Mouse (Mus musculus) ES-CJ7 (cell line): Measurements from ENCODE around the gene Trhde.

ENCODE experiments used
- DNase-seq: peaks from one replicate; pipeline ENCODE4 v3.0.0; 2011; ENCODE audit warnings: low read depth, low spot score

The Trhde gene

GRCm38 (mm10) chr10:114736377-114736776 lies 65.7 kb downstream of the Trhde start:
- no peak for DNase-seq

GRCm38 (mm10) chr10:114735678-114736077 lies 66.4 kb downstream of the Trhde start:
- no peak for DNase-seq

DNA sequence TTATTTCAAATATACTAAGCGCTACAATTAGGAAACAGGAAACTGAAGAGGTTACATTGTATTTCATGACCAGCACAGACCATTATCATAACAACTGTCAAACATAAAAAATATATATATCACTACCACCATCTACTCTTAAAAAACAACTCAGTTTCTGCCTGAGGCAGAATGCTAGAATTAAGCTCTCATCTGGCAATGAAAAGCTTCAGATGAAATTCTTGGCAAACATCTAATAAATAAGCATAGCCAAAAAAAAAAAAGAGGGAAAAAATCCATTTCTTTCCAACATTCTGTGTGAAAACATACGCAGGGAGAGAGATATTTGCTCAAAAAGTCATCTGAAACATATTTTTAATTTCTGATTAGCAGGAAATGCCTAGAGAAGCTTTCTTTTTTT lies 67.0 kb downstream of the Trhde start:
- DNase-seq, result no peak

DNA sequence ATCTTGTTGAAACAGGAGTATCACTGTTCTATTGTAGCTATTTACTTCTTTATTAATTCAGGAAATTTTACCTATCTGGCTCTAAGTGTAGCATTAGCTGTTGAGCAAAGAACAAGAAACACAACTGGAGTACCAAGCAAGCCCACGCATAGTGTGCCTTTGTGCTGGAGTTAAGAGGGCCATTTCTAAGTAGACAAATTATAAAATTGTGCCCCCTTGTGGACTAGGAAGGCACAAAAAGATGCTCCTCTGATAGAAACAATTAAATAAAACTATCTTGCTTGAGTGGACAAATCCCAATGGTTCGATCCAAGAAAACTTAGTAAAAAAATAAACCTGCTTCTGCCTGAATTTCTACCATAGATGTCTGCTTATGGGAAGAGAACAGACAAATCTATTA lies 76.5 kb downstream of the Trhde start:
- peak; percentile 32 for DNase-seq

- no peak for DNase-seq
Observed at GRCm38 (mm10) chr10:114701791-114702190, 100.3 kb downstream of the Trhde start.

DNA sequence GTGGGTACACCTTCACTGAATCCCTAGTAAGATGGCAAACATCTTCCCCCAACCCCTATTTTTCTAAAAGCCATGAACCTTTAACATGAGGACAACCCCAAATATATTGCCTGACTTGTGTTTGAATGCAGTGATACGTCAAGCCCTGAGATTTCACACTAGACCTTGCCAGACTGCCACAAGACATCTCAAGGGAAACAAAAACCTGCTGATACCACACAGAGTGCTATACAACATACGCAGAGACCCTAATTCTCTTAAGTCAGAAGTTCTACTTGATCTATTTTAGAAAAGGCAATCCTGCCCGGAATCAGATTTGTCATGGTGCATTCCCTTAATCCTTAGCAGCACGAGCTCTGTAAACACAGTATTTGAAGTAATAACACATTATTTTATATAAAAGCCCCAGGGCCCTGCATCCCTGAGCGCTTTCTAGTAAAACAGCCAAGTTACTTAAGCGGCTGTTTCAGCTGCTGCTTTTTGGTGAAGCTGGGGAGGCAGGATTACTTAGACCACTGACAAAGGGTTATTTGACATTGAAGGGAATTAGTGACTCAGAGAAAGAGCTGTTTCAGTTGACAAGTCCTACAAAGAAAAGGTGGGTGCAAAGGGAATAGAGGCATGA lies 130.2 kb downstream of the Trhde start:
- DNase-seq, result no peak

DNA sequence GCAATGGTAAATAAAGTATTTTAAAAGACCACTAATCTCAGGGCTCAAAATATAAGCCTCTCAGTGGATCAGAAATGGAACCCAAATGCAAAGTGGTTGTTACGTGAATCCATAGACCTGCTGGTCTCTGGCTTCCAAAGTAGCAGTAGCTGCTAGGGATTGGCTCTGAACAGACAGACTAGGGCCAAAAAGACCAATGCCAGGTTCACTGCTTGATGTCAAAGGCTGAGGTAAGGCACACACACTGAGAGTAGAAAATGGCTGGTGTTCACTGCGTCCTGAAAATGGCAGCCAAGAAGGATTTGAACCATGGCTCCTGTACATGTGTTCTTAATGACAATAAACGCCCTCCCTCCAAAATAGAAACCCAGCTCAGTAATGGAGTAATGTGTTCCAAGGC lies 209.1 kb downstream of the Trhde start:
- no peak for DNase-seq

- DNase-seq, result no peak
Observed at GRCm38 (mm10) chr10:114578926-114579325, 223.2 kb downstream of the Trhde start.

- no peak for DNase-seq
Observed at GRCm38 (mm10) chr10:114567891-114568290, 234.2 kb downstream of the Trhde start.

DNA sequence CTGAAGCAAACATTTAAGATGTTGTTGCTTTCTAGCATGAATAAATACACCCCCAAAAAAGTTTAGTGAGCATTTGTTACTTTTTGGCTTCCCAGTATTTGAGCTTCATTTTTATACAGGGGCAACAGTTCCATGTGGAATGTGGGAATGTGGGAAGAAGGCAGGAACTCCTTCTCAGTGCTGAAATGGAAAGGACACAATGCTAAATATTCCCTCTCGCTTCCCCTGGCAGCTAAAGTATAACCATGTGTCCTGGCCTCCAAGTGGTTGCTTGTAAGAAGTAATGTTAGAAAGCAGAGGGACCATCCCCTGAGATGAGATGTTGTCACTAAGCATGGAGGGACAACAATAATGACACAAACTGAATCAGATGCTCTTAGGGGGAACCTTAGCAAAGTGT lies 292.9 kb downstream of the Trhde start:
- no peak for DNase-seq

GRCm38 (mm10) chr10:114488806-114489205 lies 313.3 kb downstream of the Trhde start:
- DNase-seq, result no peak

- DNase-seq, result peak; percentile 14
Observed at GRCm38 (mm10) chr10:114455591-114455990, 346.5 kb downstream of the Trhde start.

- no peak for DNase-seq
Observed at GRCm38 (mm10) chr10:114448116-114448515, 354.0 kb downstream of the Trhde start.

DNA sequence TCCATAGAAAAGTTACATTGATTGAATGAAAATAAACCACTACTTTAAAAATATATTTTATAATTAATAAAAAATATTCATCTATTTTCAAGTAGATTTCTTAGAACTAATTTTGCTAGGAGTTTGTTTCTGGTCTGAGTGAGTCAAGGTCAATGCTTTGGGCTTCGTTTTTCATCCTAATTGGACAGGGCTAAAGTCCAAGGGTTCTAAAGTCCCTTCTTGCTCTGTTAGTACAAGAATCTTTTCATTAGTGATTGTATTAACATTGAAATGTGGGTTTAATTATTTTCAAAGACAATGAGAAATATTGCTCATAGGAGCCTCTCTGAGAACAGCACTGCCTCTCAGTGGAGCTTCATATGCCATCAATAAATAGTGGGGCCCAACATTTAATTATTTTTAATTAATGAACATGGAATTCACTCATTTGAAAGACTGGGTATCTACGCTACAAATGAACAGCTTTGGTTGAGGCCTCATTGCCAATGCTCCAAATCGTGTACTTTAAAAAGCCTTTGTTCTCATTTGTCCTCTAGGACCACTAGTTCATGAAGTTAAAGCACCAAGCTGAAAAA lies 383.1 kb downstream of the Trhde start:
- DNase-seq, result no peak

- no peak for DNase-seq
Observed at GRCm38 (mm10) chr10:114415717-114416116, 386.4 kb downstream of the Trhde start.

- DNase-seq, result no peak
Observed at GRCm38 (mm10) chr10:114405260-114405659, 396.8 kb downstream of the Trhde start.

- no peak for DNase-seq
Observed at GRCm38 (mm10) chr10:114403795-114404194, 398.3 kb downstream of the Trhde start.

GRCm38 (mm10) chr10:114370804-114371203 lies 431.3 kb downstream of the Trhde start:
- DNase-seq, result no peak

DNA sequence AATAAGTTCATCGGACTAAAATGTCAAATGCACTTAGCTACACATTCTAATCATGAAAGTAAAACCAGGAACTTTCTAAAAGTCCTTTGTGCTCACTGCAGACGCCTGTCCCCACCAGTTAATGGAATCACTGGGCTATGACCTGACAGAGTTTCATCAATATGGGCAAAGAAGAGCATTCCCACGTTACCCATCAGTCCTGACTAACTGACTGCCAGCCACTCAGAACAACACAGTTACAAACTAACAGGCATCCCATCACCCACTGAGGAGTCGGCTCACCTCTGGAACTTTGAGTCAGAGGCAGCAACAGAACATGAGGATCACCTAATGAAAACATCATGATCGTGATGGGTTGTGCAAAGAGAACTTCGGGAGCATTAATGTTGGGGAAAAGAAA lies 438.7 kb downstream of the Trhde start:
- no peak for DNase-seq

GRCm38 (mm10) chr10:114362631-114363030 lies 439.5 kb downstream of the Trhde start:
- DNase-seq, result no peak
